Mouse (Mus musculus): ENCODE results near the gene Mink1.

DNA sequence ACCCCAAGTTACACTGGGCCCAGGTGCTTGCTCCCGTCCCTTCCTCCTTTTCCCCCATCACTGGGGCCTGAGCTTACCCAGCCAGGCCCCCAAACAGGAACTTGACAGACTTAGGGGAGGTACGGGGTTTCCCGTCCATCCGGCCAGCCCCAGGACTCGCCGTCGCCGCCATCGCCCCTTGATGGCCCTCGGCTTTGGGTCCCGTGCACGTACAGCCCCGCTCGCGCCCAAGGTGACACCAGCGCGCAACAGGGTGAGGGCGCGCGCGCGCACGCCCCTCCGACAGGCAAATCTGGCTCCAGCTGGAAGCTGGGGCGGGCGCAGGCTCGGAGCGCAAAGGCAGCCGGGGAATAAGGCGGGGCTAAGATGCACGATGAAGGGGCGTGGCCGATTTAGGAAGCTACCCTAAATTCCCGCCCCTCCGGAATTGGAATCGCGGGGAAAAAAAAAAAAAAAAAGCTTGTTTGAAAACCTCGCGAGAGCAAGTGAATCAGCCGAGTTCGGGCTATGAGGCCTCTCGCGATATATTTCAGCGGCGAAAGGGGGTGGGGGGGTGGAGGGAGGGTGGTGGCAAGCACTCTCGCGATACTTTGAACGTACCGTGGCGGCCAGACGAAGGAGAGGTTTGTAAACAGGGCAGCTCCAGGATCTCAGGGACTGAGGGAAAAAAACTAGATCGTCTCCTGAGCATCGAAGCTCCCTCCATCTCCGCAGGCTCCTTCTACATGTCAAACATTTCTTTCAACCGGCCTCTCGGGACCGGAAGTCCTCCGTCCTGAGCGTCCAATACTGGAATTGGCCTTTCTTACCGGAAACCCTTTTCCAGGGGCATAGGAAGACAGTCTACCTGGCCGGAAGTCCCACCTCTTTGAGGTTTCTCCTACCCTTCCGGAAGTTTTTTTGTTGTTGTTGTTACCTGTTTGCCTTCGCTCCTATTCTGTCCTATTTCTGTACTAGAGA, 84.3 kb downstream of the Mink1 start, which contains the start of the genes Rnf167 and Slc25a11:
- TF ChIP-seq CTCF (IDR thresholded peaks at IDR 0.05; ENCODE audit: borderline replicate concordance, extremely low read depth, insufficient read depth, insufficient read length), result no peak
- peak; percentile 78 for TF ChIP-seq POLR2A (IDR thresholded peaks at IDR 0.05; ENCODE audit: borderline replicate concordance, extremely low read depth, insufficient read depth, insufficient read length, poor library complexity, severe bottlenecking)
